Mouse (Mus musculus): Measurements from ENCODE around the gene Tln2. TPM values are rescaled to one million over a fixed set of nuclear protein-coding genes. Genes with fewer than 3 reads are reported as not detected.

Gene Tln2
- total RNA-seq, 2 experiments from 2014 or later, result 82.5 to 83.1 TPM

DNA sequence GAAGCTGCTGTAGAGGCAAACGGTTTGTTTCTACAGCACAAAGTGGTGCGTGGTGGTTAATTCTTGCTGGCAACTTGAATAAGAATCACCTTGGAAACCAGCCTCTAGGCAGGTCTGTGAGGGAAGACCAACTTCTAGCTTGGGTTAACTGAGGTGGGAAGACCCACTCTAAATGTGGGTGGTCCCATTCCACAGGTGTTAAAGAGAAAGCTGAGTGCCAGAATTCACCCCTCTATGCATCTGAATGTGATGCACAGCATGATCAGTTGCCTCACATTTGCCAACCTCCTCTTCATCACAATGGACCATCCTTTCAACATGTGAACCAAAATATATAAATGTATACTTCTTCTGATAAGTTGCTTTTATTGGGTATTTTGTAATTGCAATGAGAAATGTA lies 197.4 kb downstream of the Tln2 start:
- no peak overlapping the region for H3K4me3 ChIP-seq
- no peak overlapping the region for H3K27ac ChIP-seq
- DNase-seq, result no peak
- no peak for TF ChIP-seq CTCF (IDR thresholded peaks at IDR 0.05)
- intact Hi-C loops (cut with DNase I), result no loop called here

GRCm38 (mm10) chr9:67361511-67361910 lies 198.0 kb downstream of the Tln2 start:
- intact Hi-C loops (cut with DNase I), result no loop called here
- TF ChIP-seq CTCF (IDR thresholded peaks at IDR 0.05), result no peak
- no peak overlapping the region for H3K4me3 ChIP-seq
- no peak for DNase-seq
- H3K27ac ChIP-seq, result no peak overlapping the region

DNA sequence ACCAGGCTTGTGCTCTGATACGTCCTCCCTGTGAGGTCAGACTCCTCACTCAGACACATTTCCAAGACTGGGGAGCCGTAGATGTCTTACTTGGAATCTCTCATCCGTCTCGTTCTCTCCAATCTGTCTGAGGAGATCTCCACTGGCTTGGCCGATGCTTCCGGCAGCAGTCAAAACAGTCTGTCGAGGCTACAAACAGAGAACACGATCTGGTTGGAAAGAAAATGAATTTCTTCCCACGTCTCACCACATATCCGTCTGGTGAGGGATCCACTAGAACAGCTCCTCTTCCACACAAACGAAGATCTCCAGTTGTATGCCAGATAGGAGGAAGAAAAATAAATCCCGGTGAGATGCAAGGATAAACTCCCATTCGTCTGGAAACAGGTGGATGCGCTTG lies 205.1 kb downstream of the Tln2 start:
- no peak overlapping the region for H3K4me3 ChIP-seq
- TF ChIP-seq CTCF (IDR thresholded peaks at IDR 0.05), result no peak
- no peak overlapping the region for H3K27ac ChIP-seq
- DNase-seq, result no peak
- intact Hi-C loops (cut with DNase I), result no loop called here

DNA sequence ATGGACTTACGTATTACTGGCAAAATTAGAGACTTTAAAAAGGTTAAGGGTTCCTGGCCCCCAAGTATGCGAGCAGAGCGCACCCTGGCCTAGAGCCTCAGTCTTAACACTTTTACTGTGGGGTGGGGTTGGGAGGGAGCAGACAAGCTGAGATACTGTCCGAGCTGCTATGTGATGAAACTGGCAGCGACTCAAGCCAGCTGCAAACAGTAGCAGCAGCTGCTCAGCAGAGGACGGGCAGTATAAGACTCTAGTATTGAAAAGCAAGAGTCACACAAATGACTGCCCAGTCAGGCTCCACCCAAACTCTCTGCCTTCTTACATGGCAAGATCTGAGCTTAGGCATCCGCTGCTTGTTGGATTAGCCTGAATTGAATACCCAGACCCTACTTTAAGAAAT lies 206.1 kb downstream of the Tln2 start:
- DNase-seq, result peak; percentile 26
- TF ChIP-seq CTCF (IDR thresholded peaks at IDR 0.05), result no peak
- Histone ChIP-seq H3K27ac (no peak overlapping the region), H3K4me3 (no peak overlapping the region)
- intact Hi-C loops (cut with DNase I), result no loop called here

DNA sequence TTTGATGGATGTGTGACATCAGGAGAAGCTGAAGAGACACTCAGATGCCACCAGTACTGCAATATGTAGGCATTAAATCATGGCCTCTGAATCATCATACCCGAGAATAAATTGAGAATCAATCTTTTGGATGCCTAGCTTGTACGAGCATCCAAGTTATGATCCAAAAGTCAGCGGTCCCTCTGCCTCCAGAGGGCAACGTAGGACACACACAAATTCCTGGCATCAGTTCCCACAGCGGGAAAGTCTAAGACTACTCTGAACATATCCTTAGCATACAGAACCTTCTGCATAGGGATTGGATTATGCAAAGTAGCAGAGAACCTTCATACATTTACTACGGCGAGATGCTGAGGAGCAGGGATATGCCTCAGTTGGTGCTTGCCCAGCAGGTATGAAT lies 210.5 kb downstream of the Tln2 start:
- H3K27ac ChIP-seq, result no peak overlapping the region
- no peak overlapping the region for H3K4me3 ChIP-seq
- intact Hi-C loops (cut with DNase I), result no loop called here
- TF ChIP-seq CTCF (IDR thresholded peaks at IDR 0.05), result peak; percentile 15; the same call in 1 of the 2 replicates
- no peak for DNase-seq

GRCm38 (mm10) chr9:67347184-67347583 lies 212.3 kb downstream of the Tln2 start:
- intact Hi-C loops (cut with DNase I), result no loop called here
- TF ChIP-seq CTCF (IDR thresholded peaks at IDR 0.05), result no peak
- Histone ChIP-seq H3K4me3 (no peak overlapping the region), H3K27ac (no peak overlapping the region)
- no peak for DNase-seq

DNA sequence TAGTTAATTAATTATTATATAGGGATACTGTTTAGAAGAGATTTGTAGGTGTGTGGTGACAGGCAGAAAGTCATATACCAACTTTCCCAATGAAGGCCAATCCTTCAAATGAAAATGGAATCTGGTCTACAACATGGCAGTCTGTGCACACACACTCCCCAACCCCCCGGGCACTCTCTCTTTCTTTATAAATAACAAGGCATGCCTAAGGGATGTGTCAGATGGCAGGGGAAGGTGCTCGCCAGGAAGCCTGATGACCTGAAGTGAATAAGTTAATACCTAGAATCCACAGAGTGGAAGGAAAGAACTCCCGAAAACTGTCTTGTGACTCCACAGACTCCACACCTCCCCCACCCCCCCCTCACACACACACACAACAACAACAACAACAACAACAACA lies 228.2 kb downstream of the Tln2 start:
- DNase-seq, result no peak
- H3K27ac ChIP-seq, result no peak overlapping the region
- intact Hi-C loops (cut with DNase I), result no loop called here
- no peak overlapping the region for H3K4me3 ChIP-seq
- no peak for TF ChIP-seq CTCF (IDR thresholded peaks at IDR 0.05)

DNA sequence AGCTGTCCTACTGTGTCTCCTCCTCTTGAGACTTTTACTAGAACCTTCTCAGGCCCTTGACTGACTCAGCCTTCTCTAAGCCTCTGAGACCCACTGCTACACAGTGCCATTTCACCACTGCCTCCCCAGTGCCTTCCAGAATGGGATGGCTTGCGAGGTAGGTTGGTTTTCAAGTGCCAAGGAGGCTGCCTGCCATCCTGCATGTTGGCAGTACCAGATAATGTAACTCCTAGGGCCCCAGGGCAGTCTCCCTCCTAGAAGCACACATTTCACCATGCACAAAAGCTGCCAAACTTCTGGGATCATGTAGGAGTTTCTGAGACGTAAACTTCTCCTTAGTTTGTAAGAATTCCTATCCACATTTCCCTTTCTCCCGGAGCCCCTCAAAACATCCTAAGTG lies 231.1 kb downstream of the Tln2 start:
- no peak for DNase-seq
- intact Hi-C loops (cut with DNase I), result no loop called here
- no peak for TF ChIP-seq CTCF (IDR thresholded peaks at IDR 0.05)
- H3K4me3 ChIP-seq, result no peak overlapping the region
- H3K27ac ChIP-seq, result no peak overlapping the region

GRCm38 (mm10) chr9:67321886-67322285 lies 237.6 kb downstream of the Tln2 start:
- no peak overlapping the region for H3K4me3 ChIP-seq
- H3K27ac ChIP-seq, result no peak overlapping the region
- intact Hi-C loops (cut with DNase I), result no loop called here
- no peak for DNase-seq
- no peak for TF ChIP-seq CTCF (IDR thresholded peaks at IDR 0.05)

GRCm38 (mm10) chr9:67315356-67315755 lies 244.1 kb downstream of the Tln2 start:
- intact Hi-C loops (cut with DNase I), result loop anchor here (5.0 kb wide), 1 partner anchor 317 kb away; no protein-coding TSS in a partner anchor
- H3K27ac ChIP-seq, result no peak overlapping the region
- DNase-seq, result peak; percentile 59
- TF ChIP-seq CTCF (IDR thresholded peaks at IDR 0.05), result peak; percentile 70
- H3K4me3 ChIP-seq, result no peak overlapping the region

DNA sequence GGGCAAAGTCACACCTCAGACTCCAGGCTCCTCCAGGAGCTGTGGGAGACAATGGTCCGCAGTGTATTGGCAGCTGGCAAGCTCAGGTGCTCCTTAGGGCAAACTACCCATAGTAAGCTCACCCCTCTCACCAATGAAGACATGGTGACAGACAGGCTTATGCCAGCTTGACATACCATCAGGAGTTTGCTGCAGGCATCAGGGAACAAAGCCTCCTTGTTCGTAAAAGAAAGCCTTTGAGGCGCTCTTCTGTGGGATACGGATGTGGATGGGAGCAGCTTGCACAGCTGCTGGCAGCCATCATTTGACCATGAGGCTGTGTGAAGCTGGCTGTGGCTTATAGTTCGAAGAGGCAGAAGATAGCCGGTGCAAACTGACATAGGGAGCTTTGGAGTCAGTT lies 254.5 kb downstream of the Tln2 start:
- intact Hi-C loops (cut with DNase I), result no loop called here
- Histone ChIP-seq H3K4me3 (no peak overlapping the region), H3K27ac (no peak overlapping the region)
- no peak for DNase-seq
- TF ChIP-seq CTCF (IDR thresholded peaks at IDR 0.05), result no peak

GRCm38 (mm10) chr9:67303986-67304385 lies 255.5 kb downstream of the Tln2 start:
- TF ChIP-seq CTCF (IDR thresholded peaks at IDR 0.05), result no peak
- intact Hi-C loops (cut with DNase I), result no loop called here
- no peak overlapping the region for H3K27ac ChIP-seq
- H3K4me3 ChIP-seq, result no peak overlapping the region
- DNase-seq, result no peak

- intact Hi-C loops (cut with DNase I), result no loop called here
- H3K4me3 ChIP-seq, result no peak overlapping the region
- H3K27ac ChIP-seq, result no peak overlapping the region
- no peak for DNase-seq
- no peak for TF ChIP-seq CTCF (IDR thresholded peaks at IDR 0.05)
Observed at GRCm38 (mm10) chr9:67303038-67303437, 256.5 kb downstream of the Tln2 start.

GRCm38 (mm10) chr9:67302386-67302989 lies 257.0 kb downstream of the Tln2 start:
- TF ChIP-seq CTCF (IDR thresholded peaks at IDR 0.05), result no peak
- DNase-seq, result no peak
- intact Hi-C loops (cut with DNase I), result no loop called here
- Histone ChIP-seq H3K27ac (no peak overlapping the region), H3K4me3 (no peak overlapping the region)
